Mouse (Mus musculus): ENCODE measurements at regions not wholly inside any gene's neighbourhood (a gene's known extent, or its start where the extent isn't known, plus 50 kb on each side); places are given as distances from the start of the nearest gene placed in this dataset.
A peak's percentile ranks its signal among the peaks of the same experiment; 100 is the strongest.

DNA sequence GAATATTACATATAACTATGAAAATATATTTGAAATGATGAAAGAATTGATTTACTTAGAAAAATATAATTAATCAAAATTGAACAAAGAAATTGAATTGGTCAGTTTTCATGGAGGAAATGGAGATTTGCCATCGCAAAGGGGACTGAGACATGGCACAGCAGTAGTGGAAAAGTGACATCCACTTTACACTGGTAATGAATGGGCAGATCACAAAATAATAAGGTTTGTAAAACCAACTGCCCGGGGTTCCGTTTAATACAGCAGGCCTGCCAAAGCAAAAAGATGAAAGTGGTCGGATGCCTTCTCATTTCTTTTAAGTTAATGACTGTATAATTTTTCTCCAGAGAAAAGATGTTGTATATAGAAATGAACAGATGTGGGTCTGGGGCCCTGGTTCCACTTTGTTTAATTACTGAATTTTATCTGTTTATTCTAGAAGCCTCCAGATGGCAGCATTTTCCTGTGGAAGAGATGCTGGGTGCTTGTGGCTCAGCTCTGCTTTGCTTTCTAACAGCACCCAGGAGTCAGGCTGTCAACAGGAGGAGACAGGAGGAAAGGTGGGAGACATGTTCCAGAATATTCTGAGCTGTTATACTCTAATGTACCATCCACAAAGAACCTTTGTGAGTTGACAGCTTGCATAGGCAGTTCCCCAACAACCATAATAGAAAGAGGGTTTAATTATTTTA lies 75.6 kb upstream of the Fbxl17 start:
- peak; percentile 80 for DNase-seq
- Histone ChIP-seq H3K27ac (ENCODE audit: low read depth) (no peak overlapping the region), H3K4me1 (ENCODE audit: insufficient read depth) (no peaks in the 10 kb centered on the region), H3K27me3 (ENCODE audit: insufficient read depth, low read length) (no peaks in the 10 kb centered on the region), H3K9ac (no peak overlapping the region), H3K36me3 (ENCODE audit: insufficient read depth) (no peaks in the 10 kb centered on the region), H3K4me3 (ENCODE audit: low read depth, low read length) (no peak overlapping the region), H3K4me2 (no peak overlapping the region), H3K9me3 (ENCODE audit: low read depth, low read length) (no peaks in the 10 kb centered on the region)
- 42% methylated on average over 4 of the region's 4 CpGs for WGBS
- no peak for ATAC-seq (ENCODE audit: insufficient read depth)
- peak; percentile 52 for TF ChIP-seq CTCF (IDR thresholded peaks at IDR 0.05; ENCODE audit: low read depth)

DNA sequence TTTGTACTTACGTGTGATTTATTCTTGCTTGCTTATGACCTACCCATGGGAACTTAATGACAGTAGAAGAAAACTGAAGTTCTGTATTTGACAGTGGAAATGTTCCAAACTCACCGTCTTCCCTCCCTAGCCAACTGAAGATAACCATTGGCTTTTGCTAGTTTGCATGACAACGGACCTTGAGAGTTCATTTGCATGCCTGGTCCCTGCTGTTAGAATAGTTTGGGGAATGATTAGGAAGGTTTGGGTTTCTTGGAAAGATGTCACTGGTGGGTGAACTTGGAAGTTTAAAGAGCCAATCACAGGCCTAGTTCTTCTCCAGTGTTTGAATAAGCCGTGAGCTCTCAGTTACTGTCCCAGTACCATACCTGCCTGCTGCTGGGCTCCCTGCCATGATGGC lies 83.1 kb upstream of the Fbxl17 start:
- ATAC-seq (ENCODE audit: insufficient read depth): no peak
- Histone ChIP-seq H3K4me2 (no peak overlapping the region), H3K27ac (ENCODE audit: low read depth) (no peak overlapping the region), H3K9ac (no peak overlapping the region), H3K36me3 (ENCODE audit: insufficient read depth) (no peaks in the 10 kb centered on the region), H3K4me1 (ENCODE audit: insufficient read depth) (no peaks in the 10 kb centered on the region), H3K9me3 (ENCODE audit: low read depth, low read length) (no peaks in the 10 kb centered on the region), H3K27me3 (ENCODE audit: insufficient read depth, low read length) (no peaks in the 10 kb centered on the region), H3K4me3 (ENCODE audit: low read depth, low read length) (no peak overlapping the region)
- no peak for DNase-seq
- WGBS: 72% methylated on average over 4 of the region's 4 CpGs
- no peak for TF ChIP-seq CTCF (IDR thresholded peaks at IDR 0.05; ENCODE audit: low read depth)

DNA sequence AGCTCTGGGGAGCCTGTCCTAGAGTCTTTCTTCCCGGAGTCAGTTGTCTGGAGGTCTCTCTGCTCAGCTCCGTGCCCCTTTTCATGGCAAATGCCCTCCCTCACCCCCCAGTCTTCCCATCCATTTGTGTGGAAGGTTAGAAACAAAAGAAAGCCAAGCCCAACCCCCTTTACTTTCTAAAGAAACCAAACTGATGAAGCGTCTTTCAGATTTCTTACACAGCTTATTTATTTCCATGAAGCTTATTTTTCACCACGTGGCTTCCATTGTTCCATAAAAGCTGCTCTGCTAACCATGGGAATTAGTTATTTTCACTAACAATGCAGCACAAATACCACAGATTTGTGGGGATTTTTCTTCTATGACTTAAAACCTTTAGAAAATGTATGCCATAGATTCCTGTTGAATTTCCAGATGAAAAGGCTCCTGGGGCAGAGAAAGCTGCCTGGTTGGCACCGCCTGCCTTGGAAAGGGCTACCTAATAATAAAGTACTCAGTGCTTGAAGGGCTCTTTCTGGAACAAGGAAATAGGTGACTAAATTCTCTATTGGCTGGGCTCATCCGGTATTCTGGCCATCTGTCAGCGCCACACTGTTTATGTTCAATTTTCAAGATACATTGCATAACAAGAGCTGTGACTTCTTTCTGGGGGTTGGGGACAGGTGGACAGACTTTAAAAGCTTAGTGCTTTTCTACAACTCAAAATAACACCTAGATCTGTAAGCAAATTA lies 107.4 kb upstream of the Fbxl17 start:
- no peaks in the 10 kb centered on the region for H3K27me3 ChIP-seq (ENCODE audit: insufficient read depth, low read length)
- H3K4me3 ChIP-seq (ENCODE audit: low read depth, low read length): no peak overlapping the region
- ATAC-seq (ENCODE audit: insufficient read depth): no peak
- no peak overlapping the region for H3K27ac ChIP-seq (ENCODE audit: low read depth)
- H3K36me3 ChIP-seq (ENCODE audit: insufficient read depth): no peaks in the 10 kb centered on the region
- no peaks in the 10 kb centered on the region for H3K9me3 ChIP-seq (ENCODE audit: low read depth, low read length)
- 52% methylated on average over 7 of the region's 7 CpGs for WGBS
- H3K4me2 ChIP-seq: no peak overlapping the region
- no peaks in the 10 kb centered on the region for H3K4me1 ChIP-seq (ENCODE audit: insufficient read depth)
- no peak for TF ChIP-seq CTCF (IDR thresholded peaks at IDR 0.05; ENCODE audit: low read depth)
- H3K9ac ChIP-seq: no peak overlapping the region
- no peak for DNase-seq

DNA sequence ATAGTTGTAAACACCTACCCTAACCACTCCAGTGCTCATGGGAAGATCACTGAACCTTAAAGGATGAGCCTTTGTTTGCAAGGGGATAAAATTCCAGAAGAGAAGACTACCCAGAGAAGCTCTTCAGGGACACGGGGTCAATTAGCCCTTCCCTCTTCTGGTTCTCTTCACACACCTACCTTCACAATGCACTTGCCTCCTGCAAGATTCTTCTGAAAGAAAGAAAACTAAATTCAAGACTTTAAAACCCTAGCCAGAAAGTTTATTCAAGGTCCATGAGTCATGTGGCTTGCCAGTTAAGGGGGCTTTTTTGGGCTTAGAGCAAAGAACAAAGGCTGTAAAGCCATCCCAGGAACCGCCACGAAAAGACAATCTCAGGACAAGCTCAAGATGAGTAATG lies 122.9 kb upstream of the Fbxl17 start:
- Histone ChIP-seq H3K9ac (no peak overlapping the region), H3K27ac (ENCODE audit: low read depth) (no peak overlapping the region), H3K27me3 (ENCODE audit: insufficient read depth, low read length) (no peaks in the 10 kb centered on the region), H3K4me1 (ENCODE audit: insufficient read depth) (no peaks in the 10 kb centered on the region), H3K36me3 (ENCODE audit: insufficient read depth) (no peaks in the 10 kb centered on the region), H3K4me2 (no peak overlapping the region), H3K4me3 (ENCODE audit: low read depth, low read length) (no peak overlapping the region), H3K9me3 (ENCODE audit: low read depth, low read length) (no peaks in the 10 kb centered on the region)
- no peak for ATAC-seq (ENCODE audit: insufficient read depth)
- TF ChIP-seq CTCF (IDR thresholded peaks at IDR 0.05; ENCODE audit: low read depth): no peak
- DNase-seq: no peak
- 14% methylated on average over 3 of the region's 3 CpGs for WGBS

DNA sequence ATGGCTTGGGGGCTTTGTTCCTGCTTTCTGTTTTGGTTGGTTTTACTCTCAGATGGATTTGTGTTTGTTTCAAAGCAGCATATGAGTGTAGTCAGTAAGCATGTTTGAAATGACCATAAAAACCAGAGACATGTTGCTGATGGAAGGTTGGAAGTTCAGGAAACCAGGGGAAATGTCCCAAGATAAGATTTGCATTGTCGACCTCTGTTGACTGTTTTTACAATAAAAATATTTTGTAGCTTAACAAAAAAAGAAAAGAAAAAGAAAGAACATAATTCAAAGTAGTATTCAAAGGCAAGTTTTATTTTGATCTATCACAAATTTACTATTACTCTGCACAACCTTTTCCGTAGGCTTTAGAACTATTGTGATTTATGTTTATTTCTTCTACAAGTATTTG lies 137.8 kb upstream of the Fbxl17 start:
- Histone ChIP-seq H3K9ac (no peak overlapping the region), H3K27me3 (ENCODE audit: insufficient read depth, low read length) (no peaks in the 10 kb centered on the region), H3K4me3 (ENCODE audit: low read depth, low read length) (no peak overlapping the region), H3K27ac (ENCODE audit: low read depth) (no peak overlapping the region), H3K9me3 (ENCODE audit: low read depth, low read length) (no peaks in the 10 kb centered on the region), H3K4me1 (ENCODE audit: insufficient read depth) (no peaks in the 10 kb centered on the region), H3K4me2 (no peak overlapping the region), H3K36me3 (ENCODE audit: insufficient read depth) (no peaks in the 10 kb centered on the region)
- 78% methylated on average over 2 of the region's 2 CpGs for WGBS
- DNase-seq (no peak), ATAC-seq (ENCODE audit: insufficient read depth) (no peak)
- TF ChIP-seq CTCF (IDR thresholded peaks at IDR 0.05; ENCODE audit: low read depth): no peak

DNA sequence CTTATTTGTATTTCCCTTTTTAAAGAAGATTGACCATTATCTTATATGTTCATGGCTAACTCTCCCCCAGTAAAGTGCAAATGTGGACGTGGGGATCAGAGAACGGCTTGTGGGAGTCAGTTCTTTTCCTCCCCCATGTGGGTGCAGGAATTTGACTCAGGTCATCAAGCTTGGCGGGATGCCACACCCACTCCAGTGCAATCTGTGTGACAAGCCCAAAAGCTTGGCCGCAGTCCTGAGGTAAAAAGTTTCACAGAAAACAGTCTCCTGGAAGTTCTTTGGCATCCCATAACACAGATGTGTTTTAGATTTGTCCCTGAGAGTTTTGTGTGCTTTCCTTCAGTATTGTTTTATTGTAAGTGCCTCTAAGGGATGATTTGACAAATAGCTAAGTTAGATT lies 144.6 kb upstream of the Fbxl17 start:
- H3K9me3 ChIP-seq (ENCODE audit: low read depth, low read length): no peaks in the 10 kb centered on the region
- no peaks in the 10 kb centered on the region for H3K36me3 ChIP-seq (ENCODE audit: insufficient read depth)
- H3K4me2 ChIP-seq: no peak overlapping the region
- no peak for ATAC-seq (ENCODE audit: insufficient read depth)
- no peaks in the 10 kb centered on the region for H3K27me3 ChIP-seq (ENCODE audit: insufficient read depth, low read length)
- H3K27ac ChIP-seq (ENCODE audit: low read depth): no peak overlapping the region
- 67% methylated on average over 4 of the region's 4 CpGs for WGBS
- no peak for TF ChIP-seq CTCF (IDR thresholded peaks at IDR 0.05; ENCODE audit: low read depth)
- no peak overlapping the region for H3K9ac ChIP-seq
- H3K4me1 ChIP-seq (ENCODE audit: insufficient read depth): no peaks in the 10 kb centered on the region
- no peak overlapping the region for H3K4me3 ChIP-seq (ENCODE audit: low read depth, low read length)
- peak; percentile 17 for DNase-seq

DNA sequence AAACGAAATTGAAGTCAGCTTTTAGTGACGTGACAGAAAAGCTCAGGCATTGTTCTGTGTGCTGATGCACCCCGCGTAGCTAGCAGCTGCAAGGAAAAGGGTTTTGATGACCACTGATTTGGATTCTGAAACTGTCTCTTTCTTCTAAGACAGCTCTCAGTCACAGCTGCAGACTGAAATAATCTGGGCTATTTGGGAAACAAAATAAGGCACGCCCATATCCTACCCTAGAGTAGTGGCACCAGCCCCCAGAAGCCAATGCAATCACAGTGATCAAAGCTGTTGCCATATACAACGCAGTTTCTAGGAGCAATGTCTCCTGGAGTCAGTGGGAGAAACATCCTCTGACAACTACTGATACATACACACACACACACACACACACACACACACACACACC lies 157.9 kb upstream of the Fbxl17 start:
- no peak overlapping the region for H3K4me3 ChIP-seq (ENCODE audit: low read depth, low read length)
- WGBS: 75% methylated on average over 6 of the region's 6 CpGs
- H3K4me2 ChIP-seq: no peak overlapping the region
- H3K27ac ChIP-seq (ENCODE audit: low read depth): no peak overlapping the region
- DNase-seq: no peak
- no peaks in the 10 kb centered on the region for H3K4me1 ChIP-seq (ENCODE audit: insufficient read depth)
- no peaks in the 10 kb centered on the region for H3K9me3 ChIP-seq (ENCODE audit: low read depth, low read length)
- H3K36me3 ChIP-seq (ENCODE audit: insufficient read depth): no peaks in the 10 kb centered on the region
- H3K9ac ChIP-seq: no peak overlapping the region
- no peaks in the 10 kb centered on the region for H3K27me3 ChIP-seq (ENCODE audit: insufficient read depth, low read length)
- ATAC-seq (ENCODE audit: insufficient read depth): no peak
- TF ChIP-seq CTCF (IDR thresholded peaks at IDR 0.05; ENCODE audit: low read depth): no peak
